Mouse (Mus musculus) kidney, postnatal 14 days (tissue): ENCODE measurements around the gene Rhox4a.
"Not testable (repeated sequence)": the region's sequence is repeated elsewhere in the genome, so short reads cannot be mapped to it uniquely, and the experiment has no call there.

Experiments
- DNase-seq: peaks from one replicate; pipeline ENCODE4 v3.0.0; 2022; ENCODE audit warnings: mixed read lengths

Rhox4a gene

GRCm38 (mm10) chrX:37265038-37265437 is at the start of gene Rhox4a:
TSS of gene Rhox4a (plus strand) at chrX:37265338.
- not testable (repeated sequence) for DNase-seq

GRCm38 (mm10) chrX:37222158-37222557 is 43.0 kb upstream of the Rhox4a start, which contains the start of gene Rhox1:
TSS of gene Rhox1 (minus strand) at chrX:37222258.
- not testable (repeated sequence) for DNase-seq

DNA sequence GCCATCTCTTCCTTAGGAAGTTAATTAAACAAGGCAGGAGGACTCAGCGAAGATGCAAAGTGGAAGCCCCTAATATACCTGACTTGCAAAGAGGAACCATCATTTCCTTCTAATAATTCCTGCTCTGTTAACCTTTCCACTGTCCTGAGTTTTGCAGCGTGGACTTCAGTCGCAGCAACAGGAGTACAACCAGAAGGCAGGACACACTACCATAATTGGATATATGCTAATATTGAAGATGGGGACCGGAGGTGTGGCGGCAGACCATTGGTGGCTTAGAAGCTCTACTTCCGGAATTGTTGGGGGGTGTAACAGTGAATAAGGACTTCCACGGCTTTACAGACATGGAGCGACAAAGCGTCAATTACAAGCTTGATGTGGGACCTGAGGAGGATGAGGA is 20.5 kb upstream of the Rhox4a start, which contains the start of gene Rhox2a:
Rhox2a (plus strand) TSS at position 301 of the 400 bp plus-strand sequence.
- not testable (repeated sequence) for DNase-seq

DNA sequence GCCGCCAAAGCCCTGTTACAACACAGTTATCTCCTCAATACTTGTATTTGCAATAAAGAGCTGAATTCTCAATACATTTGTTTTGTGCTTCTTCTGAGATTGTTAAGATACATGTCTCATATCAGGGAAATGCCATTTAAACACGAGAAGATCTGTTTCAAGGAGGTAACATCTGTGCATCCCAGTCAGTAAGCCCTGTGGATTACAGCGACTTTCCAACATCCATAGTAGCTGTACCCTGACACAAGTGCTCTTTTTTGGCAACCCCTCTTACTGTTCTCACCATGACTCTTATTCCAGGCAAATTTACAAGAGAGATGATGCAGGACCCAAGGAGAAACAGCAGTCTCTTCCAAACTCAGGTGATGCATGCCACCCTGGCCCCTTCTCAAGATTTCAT is 15.5 kb upstream of the Rhox4a start, which contains the start of gene Rhox3a:
Rhox3a (plus strand) TSS at position 301 of the 400 bp plus-strand sequence.
- not testable (repeated sequence) for DNase-seq
